Comparison of ENCODE assay signal across 1 mouse cellular context in the genomic region with DNA sequence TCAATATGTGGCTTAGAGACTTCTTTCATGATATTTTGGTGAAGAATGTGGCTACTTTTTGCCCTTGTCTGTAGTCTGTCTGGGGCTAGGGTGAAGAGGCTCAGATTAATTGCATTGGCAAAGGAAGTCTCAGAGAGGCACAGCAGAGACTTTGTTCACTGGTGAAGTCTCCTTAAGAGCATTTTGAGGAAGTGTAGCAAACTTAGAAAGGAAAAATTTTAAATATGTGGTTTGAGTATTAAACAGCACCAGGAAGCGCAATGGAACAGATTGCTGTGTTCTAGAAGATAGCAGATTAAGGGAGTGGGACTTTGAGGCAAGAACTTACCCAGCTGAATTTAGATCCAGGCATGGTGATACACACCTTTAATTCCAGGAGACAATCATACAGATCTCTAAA.
TF ChIP-seq lines count a peak whose summit lies in the region.

No protein-coding gene starts in this region.

TF ChIP-seq in CH12.LX, 34 proteins besides CTCF, POLR2A, EP300 and RAD21:
- no peak for TF ChIP-seq MYC (IDR thresholded peaks at IDR 0.05; ENCODE audit: low read depth, low read length)
- TF ChIP-seq CHD1 (IDR thresholded peaks at IDR 0.05; ENCODE audit: low read depth, low read length), result no peak
- no peak for TF ChIP-seq NRF1 (IDR thresholded peaks at IDR 0.05; ENCODE audit: low read depth, low read length)
- TF ChIP-seq JUN (IDR thresholded peaks at IDR 0.05; ENCODE audit: insufficient read depth, low read depth, low read length), result no peak
- no peak for TF ChIP-seq MXI1 (IDR thresholded peaks at IDR 0.05; ENCODE audit: low read depth, low read length)
- no peak for TF ChIP-seq KAT2A (IDR thresholded peaks at IDR 0.05; ENCODE audit: insufficient replicate concordance, low read length)
- TF ChIP-seq GABPA (IDR thresholded peaks at IDR 0.05; ENCODE audit: insufficient replicate concordance, low read depth, low read length), result no peak
- no peak for TF ChIP-seq CHD2 (IDR thresholded peaks at IDR 0.05; ENCODE audit: low read length)
- no peak for TF ChIP-seq JUND (conservative IDR thresholded peaks at IDR 0.05; ENCODE audit: low read depth, low read length)
